In the genomic region with DNA sequence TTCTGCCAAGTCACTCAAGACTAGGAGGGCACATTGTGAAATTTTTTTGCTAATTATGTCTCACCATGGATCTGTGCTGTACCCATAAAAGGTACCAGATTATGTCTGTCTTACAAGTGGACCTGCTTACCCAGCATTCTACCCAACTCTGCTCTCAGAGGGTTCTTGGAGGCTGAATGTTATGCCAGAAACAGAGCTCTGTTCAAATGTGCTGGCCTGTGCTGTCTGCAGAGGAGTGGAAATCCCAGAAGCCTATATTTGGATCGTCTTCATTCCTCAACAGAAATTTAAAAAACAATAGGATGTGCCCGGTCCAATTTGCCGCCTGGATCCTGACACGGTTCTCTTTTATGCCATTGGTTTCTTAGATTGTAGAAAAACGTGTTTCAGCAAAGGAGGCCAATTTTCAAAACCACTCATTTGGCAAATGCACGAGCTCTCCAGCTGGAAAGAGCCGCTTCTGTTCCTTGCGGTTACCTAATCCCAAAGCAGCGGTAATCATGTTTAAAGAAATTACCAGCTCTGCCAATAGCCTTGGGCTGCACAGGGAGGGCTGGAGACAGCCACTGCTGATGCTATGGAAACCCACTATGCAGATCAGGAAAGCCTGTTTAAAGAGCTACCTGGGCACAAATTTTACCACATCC, we compare ENCODE assay signal across 10 mouse cellular contexts.
DNase-seq lines count a peak whose midpoint lies in the region; ATAC-seq and TF ChIP-seq lines count a peak whose summit lies in the region.
"Had no signal": no experiment of that assay in that cellular context is flagged by ENCODE, and none has a peak within 500 bp of the region (broad histone marks: within the 10 kb centered on the region; RNA-seq: fewer than 3 reads in every experiment).

No protein-coding gene starts in this region.

- H3K4me2 ChIP-seq in limb, embryonic 13.5 days (replicated peaks), result no peak overlapping the region
- no peak overlapping the region for H3K4me2 ChIP-seq in hindbrain, postnatal 0 days (ENCODE audit: low read depth, low read length)
- H3K4me2 ChIP-seq in liver, embryonic 11.5 days, result no peak overlapping the region

- H3K9ac ChIP-seq in limb, embryonic 13.5 days, result no peak overlapping the region
- H3K9ac ChIP-seq in hindbrain, postnatal 0 days (replicated peaks; ENCODE audit: low read length), result no peak overlapping the region
- no peak overlapping the region for H3K9ac ChIP-seq in liver, embryonic 11.5 days (ENCODE audit: low read depth, low read length)
- H3K9ac ChIP-seq: liver, postnatal 0 days had no signal

- H3K4me3 ChIP-seq in limb, embryonic 13.5 days, result no peak overlapping the region
- no peak overlapping the region for H3K4me3 ChIP-seq in limb, embryonic 10.5 days
- H3K4me3 ChIP-seq in hindbrain, postnatal 0 days (ENCODE audit: low read length), result no peak overlapping the region
- H3K4me3 ChIP-seq in liver, embryonic 11.5 days (ENCODE audit: low read depth, low read length), result no peak overlapping the region

- peak; percentile 8 for DNase-seq in adrenal gland, postnatal 14 days
- DNase-seq in adrenal gland, postnatal 25 days, result no peak
- DNase-seq in limb, embryonic 10.5 days (ENCODE audit: low spot score), result no peak
- DNase-seq in hindbrain, postnatal 0 days (ENCODE audit: low spot score), result peak; percentile 75
- DNase-seq in right cerebral cortex, postnatal 10 days (ENCODE audit: low spot score in 2 of 2), result peak; percentile 51 to 66
- DNase-seq in liver, embryonic 11.5 days (ENCODE audit: low spot score), result no peak
- no peak for DNase-seq in urinary bladder, adult 18-20 months (ENCODE audit: low spot score in 2 of 2)
- DNase-seq: liver, postnatal 0 days had no signal

- 70% methylated on average over 9 of the region's 9 CpGs for WGBS in limb, embryonic 13.5 days
- 92% methylated on average over 9 of the region's 9 CpGs for WGBS in limb, embryonic 10.5 days
- WGBS in hindbrain, postnatal 0 days, result 28% methylated on average over 9 of the region's 9 CpGs
- WGBS in liver, embryonic 11.5 days, result 83% methylated on average over 9 of the region's 9 CpGs

- H3K36me3 ChIP-seq in limb, embryonic 13.5 days, result no peaks in the 10 kb centered on the region
- H3K36me3 ChIP-seq in limb, embryonic 10.5 days, result no peaks in the 10 kb centered on the region
- no peaks in the 10 kb centered on the region for H3K36me3 ChIP-seq in hindbrain, postnatal 0 days (ENCODE audit: insufficient read depth, low read length)
- H3K36me3 ChIP-seq in liver, embryonic 11.5 days (ENCODE audit: control insufficient read depth, insufficient read depth, low read length), result no peaks in the 10 kb centered on the region

- H3K27me3 ChIP-seq in limb, embryonic 13.5 days, result no peaks in the 10 kb centered on the region
- no peaks in the 10 kb centered on the region for H3K27me3 ChIP-seq in limb, embryonic 10.5 days (ENCODE audit: low read depth, poor library complexity, severe bottlenecking)
- no peaks in the 10 kb centered on the region for H3K27me3 ChIP-seq in hindbrain, postnatal 0 days (ENCODE audit: insufficient read depth, low read length)
- no peaks in the 10 kb centered on the region for H3K27me3 ChIP-seq in liver, embryonic 11.5 days (replicated peaks; ENCODE audit: control insufficient read depth, insufficient read depth, low read length)

- no peak for TF ChIP-seq CTCF in hindbrain, postnatal 0 days (IDR thresholded peaks at IDR 0.05; ENCODE audit: low read depth)

- 0 out of 2 replicates have a peak, but pooled peaks have one; percentile 36 for ATAC-seq in limb, embryonic 13.5 days (ENCODE audit: low FRiP score, low read depth)
- ATAC-seq in hindbrain, postnatal 0 days, result peak; percentile 80
- ATAC-seq in liver, embryonic 11.5 days (replicated peaks; ENCODE audit: low FRiP score), result no peak
- ATAC-seq: liver, postnatal 0 days had no signal

- peaks cover 5% of the 10 kb centered on the region; the same call in 1 of the 2 replicates for H3K4me1 ChIP-seq in limb, embryonic 13.5 days
- no peaks in the 10 kb centered on the region for H3K4me1 ChIP-seq in limb, embryonic 10.5 days
- H3K4me1 ChIP-seq in hindbrain, postnatal 0 days (ENCODE audit: insufficient read depth, low read length), result no peaks in the 10 kb centered on the region
- no peaks in the 10 kb centered on the region for H3K4me1 ChIP-seq in liver, embryonic 11.5 days (replicated peaks; ENCODE audit: control insufficient read depth, insufficient read depth, low read length)

- no peak overlapping the region; the same call in 1 of the 2 replicates for H3K27ac ChIP-seq in limb, embryonic 13.5 days
- H3K27ac ChIP-seq in limb, embryonic 10.5 days, result no peak overlapping the region
- peak overlapping the region; percentile 49 for H3K27ac ChIP-seq in hindbrain, postnatal 0 days
- no peak overlapping the region for H3K27ac ChIP-seq in liver, embryonic 11.5 days (ENCODE audit: low read depth, low read length)
- H3K27ac ChIP-seq: kidney, postnatal 0 days had no signal

- no peaks in the 10 kb centered on the region for H3K9me3 ChIP-seq in limb, embryonic 13.5 days
- H3K9me3 ChIP-seq in limb, embryonic 10.5 days (replicated peaks), result no peaks in the 10 kb centered on the region
- no peaks in the 10 kb centered on the region for H3K9me3 ChIP-seq in hindbrain, postnatal 0 days (ENCODE audit: low read length)
- no peaks in the 10 kb centered on the region for H3K9me3 ChIP-seq in liver, embryonic 11.5 days (ENCODE audit: control insufficient read depth, low read length)

Comparison
In these comparisons a context has a peak if more than half of its experiments do, and no peak if none do; other contexts are left out.
1. DNase-seq: peak in adrenal gland, postnatal 14 days (single experiment), hindbrain, postnatal 0 days (single experiment) and right cerebral cortex, postnatal 10 days (2 of 2); none in adrenal gland, postnatal 25 days (single experiment), limb, embryonic 10.5 days (single experiment), liver, embryonic 11.5 days (single experiment) and urinary bladder, adult 18-20 months (0 of 2).